Mouse (Mus musculus) kidney, postnatal 36 days (tissue): ENCODE data around the gene Gpr35.
A peak's percentile ranks its signal among the peaks of the same experiment; 100 is the strongest.

ENCODE experiments used
- DNase-seq, 2 experiments: peaks; one replicate each; pipeline ENCODE4 v3.0.0; 2021 to 2022; ENCODE audit warnings: mixed read lengths in 2 of 2

Gene Gpr35

GRCm38 (mm10) chr1:92950607-92951006 is at the start of gene Gpr35:
TSS of gene Gpr35 (plus strand) at chr1:92950865.
- no peak for DNase-seq

DNA sequence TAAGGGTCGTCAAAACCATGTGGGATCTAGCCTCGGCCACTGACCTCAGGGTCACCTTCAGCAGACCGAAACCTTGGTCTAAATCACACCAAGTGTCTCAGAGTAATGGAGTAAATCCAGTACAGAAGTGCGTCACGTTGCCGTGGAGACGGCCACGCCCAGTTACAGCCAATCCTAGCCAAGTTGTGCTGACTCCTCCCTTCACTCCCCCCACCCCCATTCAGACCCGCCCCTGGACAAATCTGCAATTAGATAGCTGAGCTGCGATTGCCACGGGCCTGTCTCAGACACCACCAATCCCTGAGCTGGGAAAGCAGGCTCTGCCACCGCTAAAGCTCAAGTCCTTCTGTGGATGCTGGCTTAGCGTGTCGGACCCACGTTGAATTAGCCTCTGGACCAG is 47.9 kb upstream of the Gpr35 start, which contains the start of gene Ankmy1:
TSS of gene Ankmy1 (minus strand) at position 121 of the 400 bp plus-strand sequence.
- DNase-seq, result peak; percentile 77

GRCm38 (mm10) chr1:92903627-92904026 is 47.0 kb upstream of the Gpr35 start:
- DNase-seq, result no peak

- no peak for DNase-seq
Measured at GRCm38 (mm10) chr1:92905703-92906310, 44.9 kb upstream of the Gpr35 start.

GRCm38 (mm10) chr1:92906779-92907631 is 43.7 kb upstream of the Gpr35 start, which contains the start of gene Dusp28:
TSS of gene Dusp28 (plus strand) at chr1:92906981.
- DNase-seq, result peak; percentile 96 to 97

DNA sequence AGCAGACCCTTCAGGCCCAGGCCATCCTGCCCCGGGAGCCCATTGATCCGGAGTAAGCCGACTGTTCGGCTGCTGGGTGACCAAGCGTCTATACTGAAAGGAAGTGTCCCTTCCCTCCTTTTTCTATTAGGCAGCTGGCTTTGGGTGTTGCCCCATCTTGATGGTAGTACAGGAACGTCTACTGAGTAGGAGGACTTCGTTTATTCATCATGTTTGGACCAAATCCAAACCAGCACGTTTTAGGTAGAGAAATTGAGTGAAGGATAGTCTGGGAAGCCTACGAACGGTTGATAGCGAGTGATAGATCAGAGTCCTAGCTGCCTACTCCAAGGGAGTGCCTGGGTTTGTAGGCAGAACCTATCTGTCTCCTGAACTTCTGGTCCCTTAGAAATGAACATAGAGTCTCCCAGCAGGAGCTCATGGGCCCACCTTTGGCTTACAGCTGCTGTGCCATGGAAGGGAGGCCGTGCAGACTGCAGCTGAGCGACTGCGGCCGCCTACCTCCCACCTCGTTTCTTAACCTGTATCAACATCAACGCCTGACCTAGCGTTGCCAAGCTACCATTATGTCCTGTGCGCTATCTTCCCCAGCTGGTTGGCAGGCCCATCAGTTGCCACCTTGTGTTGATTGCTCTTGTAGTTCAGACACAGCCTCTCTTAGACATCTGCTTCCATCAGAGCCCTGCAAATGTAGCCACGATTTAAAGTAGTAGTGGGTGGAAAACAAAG is 42.9 kb upstream of the Gpr35 start:
- no peak for DNase-seq

- no peak for DNase-seq
Measured at GRCm38 (mm10) chr1:92908664-92909063, 42.0 kb upstream of the Gpr35 start.

DNA sequence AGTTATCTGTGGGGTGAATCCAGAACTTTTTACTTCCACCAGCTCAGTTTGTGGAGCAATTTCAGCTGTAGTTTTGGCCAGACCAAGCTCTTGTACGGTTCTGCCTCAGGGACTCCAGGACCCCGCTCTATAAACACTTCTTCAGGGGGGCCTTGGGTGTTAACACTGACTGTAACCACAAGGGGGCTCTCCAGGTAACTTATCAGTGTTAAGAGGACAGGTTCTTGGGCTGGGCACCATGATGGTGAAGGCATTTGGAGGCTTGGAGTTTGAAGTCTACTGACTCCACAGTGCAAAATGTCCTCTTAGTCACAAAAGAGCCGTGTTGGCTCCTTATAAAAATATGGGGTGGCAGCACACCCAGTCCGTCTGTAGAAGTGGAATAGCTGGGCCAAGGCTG is 41.6 kb upstream of the Gpr35 start:
- peak; percentile 23 for DNase-seq

DNA sequence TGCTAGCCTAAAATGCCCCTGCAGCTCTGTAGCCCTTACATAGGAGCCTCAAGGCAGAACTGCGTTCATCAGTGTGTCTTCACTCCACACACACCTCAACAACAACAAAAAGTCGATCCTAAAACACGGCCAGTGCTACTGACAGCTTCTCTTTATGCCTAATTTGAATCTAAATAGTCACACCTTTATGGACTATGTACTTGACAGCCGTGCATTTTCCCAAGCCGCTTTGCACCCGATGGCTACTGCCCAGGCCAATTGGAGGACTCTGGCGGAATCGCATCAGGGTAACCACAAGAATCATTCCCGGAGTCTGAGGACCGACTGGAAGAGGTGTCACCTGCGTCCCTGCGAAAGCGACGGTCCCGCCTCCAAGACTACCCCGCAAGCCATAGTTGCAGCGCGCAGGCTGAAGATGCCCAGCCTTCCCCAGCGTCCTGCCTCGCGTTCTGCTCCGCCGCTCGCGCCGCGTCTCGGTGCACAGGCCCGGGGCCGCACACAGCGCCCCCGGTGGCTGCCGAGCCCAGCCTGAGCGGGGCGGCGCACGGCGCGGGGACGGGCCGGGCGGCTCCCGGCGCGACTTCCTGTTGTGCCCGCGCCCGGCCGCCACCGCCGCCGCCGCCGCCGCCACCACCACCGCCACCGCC is 40.3 kb upstream of the Gpr35 start, which contains the start of gene Rnpepl1:
TSS of gene Rnpepl1 (plus strand) at position 545 of the 647 bp plus-strand sequence.
- DNase-seq, result peak; percentile 80 to 91

GRCm38 (mm10) chr1:92910925-92911720 is 39.5 kb upstream of the Gpr35 start:
- peak; percentile 43 to 77 for DNase-seq

DNA sequence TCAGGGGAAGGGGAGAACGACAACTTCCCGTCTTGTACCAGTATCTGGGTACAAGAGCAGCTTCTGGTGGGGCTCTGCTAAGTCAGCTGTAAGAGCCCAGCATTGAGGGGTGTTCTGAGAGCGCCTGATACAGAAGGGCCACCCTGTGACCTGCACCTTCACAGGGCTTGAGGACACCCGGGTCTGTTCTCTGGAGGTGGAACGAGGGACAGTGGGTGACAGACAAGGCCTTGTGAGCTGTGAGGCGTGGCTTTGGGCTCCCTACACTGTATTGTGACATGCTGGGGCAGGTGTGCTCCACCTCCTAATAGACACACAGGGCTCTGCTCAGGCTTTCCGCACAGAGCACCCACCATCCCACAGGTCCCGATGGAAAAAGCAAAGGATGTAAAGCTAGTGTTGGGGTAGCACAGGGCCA is 38.9 kb upstream of the Gpr35 start:
- DNase-seq, result no peak

GRCm38 (mm10) chr1:92912286-92912685 is 38.4 kb upstream of the Gpr35 start:
- DNase-seq, result peak in 1 of 2 experiments; percentile 23

- DNase-seq, result no peak
Measured at GRCm38 (mm10) chr1:92914239-92914638, 36.4 kb upstream of the Gpr35 start.

- no peak for DNase-seq
Measured at GRCm38 (mm10) chr1:92914993-92915392, 35.7 kb upstream of the Gpr35 start.

GRCm38 (mm10) chr1:92916725-92917124 is 33.9 kb upstream of the Gpr35 start:
- no peak for DNase-seq

- DNase-seq, result no peak
Measured at GRCm38 (mm10) chr1:92919151-92919550, 31.5 kb upstream of the Gpr35 start.

GRCm38 (mm10) chr1:92919775-92920174 is 30.9 kb upstream of the Gpr35 start:
- peak in 1 of 2 experiments; percentile 50 for DNase-seq

- DNase-seq, result no peak
Measured at GRCm38 (mm10) chr1:92920474-92921200, 30.0 kb upstream of the Gpr35 start.

DNA sequence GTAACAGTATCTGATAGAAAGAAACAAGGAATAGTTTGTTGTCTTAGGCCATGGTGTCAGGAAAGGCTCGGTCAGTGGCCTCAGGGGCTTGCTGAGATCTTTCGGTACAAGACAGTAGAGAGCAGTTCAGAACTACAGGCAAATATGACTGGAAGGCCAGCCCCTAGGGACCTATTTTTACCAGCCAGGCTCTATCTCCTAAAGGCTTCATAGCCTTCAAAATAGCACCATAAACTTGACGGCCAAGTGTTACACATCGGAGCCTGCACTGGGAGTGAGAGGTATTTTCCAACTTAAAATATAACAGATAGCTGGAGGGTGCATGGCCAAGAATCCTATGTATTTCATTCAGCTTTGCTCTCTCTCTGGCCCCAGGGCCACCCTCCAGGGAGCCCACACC is 29.2 kb upstream of the Gpr35 start:
- no peak for DNase-seq

DNA sequence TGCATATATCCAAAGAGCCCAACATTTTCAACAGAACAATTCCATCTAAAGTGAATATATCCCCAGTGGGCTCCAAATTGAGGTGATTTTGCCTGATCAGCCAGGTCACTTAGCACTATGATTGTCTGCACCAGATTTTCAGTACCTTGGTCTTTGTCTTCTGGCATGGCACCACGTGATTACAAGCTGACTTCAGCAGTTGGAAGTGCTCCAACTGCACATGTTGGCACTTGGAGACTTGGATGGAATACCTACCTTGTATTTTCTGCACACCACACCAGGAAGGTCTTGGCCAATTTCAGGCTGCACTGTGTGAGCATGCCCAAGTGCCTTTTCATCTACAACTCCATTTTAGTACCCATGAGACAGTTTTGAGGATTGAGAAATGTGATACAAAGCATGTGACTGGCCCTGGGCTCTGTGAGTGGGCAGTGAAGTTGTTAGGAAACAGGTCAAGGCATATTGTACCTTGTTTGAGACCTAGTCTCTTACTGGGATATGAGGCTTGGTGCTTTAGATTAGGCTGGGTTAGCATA is 20.4 kb upstream of the Gpr35 start:
- DNase-seq, result peak; percentile 79

GRCm38 (mm10) chr1:92933611-92934010 is 17.1 kb upstream of the Gpr35 start:
- no peak for DNase-seq
